Mouse (Mus musculus) neural tube, embryonic 12.5 days (tissue): ENCODE data around the gene Ppp1cb. TPM values are rescaled to one million over a fixed set of nuclear protein-coding genes. Genes with fewer than 3 reads are reported as not detected.
A peak's percentile ranks its signal among the peaks of the same experiment; 100 is the strongest.

Experiments used
- ATAC-seq: fragments of 200-750 bp; cut with Nextera tagmentation; 2 replicates; pipeline ENCODE4 v1.8.0; 2017; ENCODE audit warnings: low read depth, mild to moderate bottlenecking, moderate TSS enrichment, moderate library complexity; ENCODE audit not compliant: low FRiP score
- H3K27ac ChIP-seq: fragments of 300-500 bp; sonication (generic); 2 replicates; pipeline ENCODE4 v1.5.1; 2016
- H3K27me3 ChIP-seq: fragments of 300-500 bp; sonication (generic); replicated peaks from 2 replicates; pipeline ENCODE4 v1.6.1; 2016; ENCODE audit warnings: mild to moderate bottlenecking
- H3K36me3 ChIP-seq: fragments of 300-500 bp; sonication (generic); 2 replicates; pipeline ENCODE4 v1.6.1; 2016; ENCODE audit warnings: mild to moderate bottlenecking
- H3K4me1 ChIP-seq: fragments of 300-500 bp; sonication (generic); 2 replicates; pipeline ENCODE4 v1.6.1; 2016
- H3K4me2 ChIP-seq: fragments of 300-500 bp; sonication (generic); replicated peaks from 2 replicates; pipeline ENCODE4 v1.6.1; 2016; ENCODE audit warnings: mild to moderate bottlenecking
- H3K4me3 ChIP-seq: fragments of 300-500 bp; sonication (generic); 2 replicates; pipeline ENCODE4 v1.5.1; 2016
- H3K9ac ChIP-seq: fragments of 300-500 bp; sonication (generic); 2 replicates; pipeline ENCODE4 v1.6.1; 2016; ENCODE audit warnings: mild to moderate bottlenecking
- H3K9me3 ChIP-seq: fragments of 300-500 bp; sonication (generic); 2 replicates; pipeline ENCODE4 v1.6.1; 2016; ENCODE audit warnings: mild to moderate bottlenecking
- WGBS: fragments of 180-500 bp; shearing (Covaris S2); methylation state at CpG from one replicate; pipeline ENCODE4 v1.1.7; 2016; 5-methylcytosine and 5-hydroxymethylcytosine counted together
- polyA plus RNA-seq: library from polyadenylated mRNA; unstranded; fragments of >200 nt; fragmentation: Nextera tagmentation; extraction: Ambion mirVana; gene quantifications from 2 replicates; pipeline ENCODE4 v1.2.1, GENCODE M21; 2016

The Ppp1cb gene
- 201 and 218 TPM in 2 replicates for polyA plus RNA-seq

DNA sequence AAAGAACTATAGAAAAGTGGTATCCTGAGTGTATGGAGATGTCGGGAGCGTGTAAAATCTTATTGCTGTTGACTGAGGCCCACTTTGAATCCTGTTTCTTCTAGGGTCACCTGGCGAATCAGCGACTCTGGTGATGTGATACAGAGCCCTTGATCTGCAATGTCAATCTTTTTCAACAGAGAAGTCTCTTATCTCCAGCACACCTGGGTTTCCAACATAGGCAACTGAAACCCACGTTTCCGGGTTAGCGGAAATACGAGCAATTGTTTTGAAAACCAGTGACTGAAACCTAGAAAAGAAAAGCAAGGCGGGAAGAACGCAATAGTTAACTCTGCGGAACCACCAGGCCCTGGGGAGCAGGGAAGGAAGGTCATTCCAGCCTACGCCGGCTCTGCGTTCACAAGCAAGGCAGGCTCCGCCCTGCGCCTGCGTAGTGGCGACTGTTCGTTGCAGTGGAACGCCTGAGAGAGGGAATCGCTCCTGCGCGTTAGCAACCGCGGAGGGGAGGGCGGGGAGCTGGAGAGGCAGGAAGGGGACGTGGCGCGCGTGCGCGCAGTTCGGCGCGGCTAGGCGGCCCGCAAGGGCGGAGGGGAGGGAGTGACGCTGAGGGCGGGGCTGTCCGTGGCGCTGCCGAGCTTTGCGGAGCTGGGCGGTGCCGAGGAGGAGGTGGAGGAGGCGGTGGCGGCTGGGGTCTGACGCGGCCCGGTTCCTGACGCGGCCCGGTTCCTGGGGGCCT is at the start of gene Ppp1cb:
Ppp1cb (plus strand) TSS at position 436 of the 736 bp plus-strand sequence.
- Histone ChIP-seq H3K4me2 (peak within 1 kb of the TSS; percentile 67), H3K27me3 (no peaks in the 10 kb centered on the region)
- WGBS = 1% methylated on average over 46 of the region's 54 CpGs

DNA sequence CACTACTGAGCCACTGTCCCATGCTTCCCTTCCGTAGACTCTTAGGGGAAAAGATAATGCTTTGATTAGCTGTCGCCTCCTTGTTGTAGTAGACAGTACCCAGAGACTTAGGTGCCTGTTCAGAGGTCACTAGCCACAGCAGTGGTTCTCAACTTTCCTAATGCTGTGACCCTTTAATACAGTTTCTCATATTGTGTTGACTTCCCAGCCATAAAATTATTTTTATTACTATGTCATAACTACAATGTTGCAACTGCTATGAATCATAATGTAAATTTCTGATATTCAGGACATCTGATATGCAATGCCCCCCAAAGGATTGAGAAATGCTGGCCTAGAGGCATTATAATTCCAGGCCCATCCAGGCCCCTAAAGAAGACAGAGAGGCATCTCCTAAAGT is 48.9 kb upstream of the Ppp1cb start:
- Histone ChIP-seq H3K36me3 (no peaks in the 10 kb centered on the region), H3K9me3 (no peaks in the 10 kb centered on the region), H3K9ac (no peak overlapping the region), H3K4me1 (no peaks in the 10 kb centered on the region), H3K27me3 (no peaks in the 10 kb centered on the region), H3K27ac (no peak overlapping the region), H3K4me2 (no peak overlapping the region), H3K4me3 (no peak overlapping the region)
- no peak for ATAC-seq
- WGBS = 86% methylated on average over 2 of the region's 2 CpGs

More for the DNA sequence above, at the start of gene Ppp1cb:
- Histone ChIP-seq H3K27ac (peak within 1 kb of the TSS; percentile 99), H3K9ac (peak within 1 kb of the TSS; percentile 99), H3K4me3 (peak within 1 kb of the TSS; percentile 96), H3K4me1 (peaks cover 10% of the 10 kb centered on the region; the same call in 1 of the 2 replicates), H3K36me3 (no peaks in the 10 kb centered on the region), H3K9me3 (no peaks in the 10 kb centered on the region)
- peak; percentile 98 for ATAC-seq

DNA sequence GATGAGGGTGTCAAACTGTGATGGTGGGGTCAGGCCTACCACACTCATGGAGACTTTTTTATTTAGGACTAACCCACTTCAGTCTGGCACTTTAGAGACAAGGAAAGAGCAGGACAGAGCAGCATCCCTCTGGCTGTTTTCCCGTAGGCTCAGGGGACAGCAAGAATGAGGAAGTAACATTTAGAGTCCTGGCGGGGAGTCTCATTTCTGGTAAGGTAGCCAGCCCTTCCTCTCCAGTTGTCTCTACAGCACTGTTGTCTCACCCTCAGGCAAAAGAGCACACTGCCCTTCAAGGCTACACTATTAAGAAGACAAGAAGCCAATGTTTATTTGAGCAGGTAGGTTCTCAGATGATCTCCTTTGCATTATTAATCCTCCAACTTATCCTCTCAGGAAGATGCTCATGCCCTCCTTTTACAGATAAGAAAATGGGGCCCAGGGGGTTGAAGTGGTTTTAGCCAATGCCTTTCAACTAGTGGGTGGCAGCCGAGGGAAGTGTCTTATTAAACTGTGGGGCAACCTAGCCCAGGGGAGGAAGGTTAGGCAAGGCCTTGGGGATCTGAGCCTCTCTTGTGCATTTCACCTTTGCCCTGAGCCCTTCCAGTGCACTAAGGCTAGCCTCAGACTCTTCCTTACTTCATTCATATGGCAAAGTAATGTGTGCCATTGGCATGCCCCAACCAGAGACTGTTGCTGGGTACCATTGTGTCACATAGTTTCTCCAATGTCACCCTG is 47.5 kb upstream of the Ppp1cb start:
- Histone ChIP-seq H3K4me2 (no peak overlapping the region), H3K4me3 (no peak overlapping the region), H3K9me3 (no peaks in the 10 kb centered on the region), H3K27ac (no peak overlapping the region), H3K9ac (no peak overlapping the region), H3K4me1 (no peaks in the 10 kb centered on the region), H3K36me3 (no peaks in the 10 kb centered on the region), H3K27me3 (no peaks in the 10 kb centered on the region)
- 82% methylated on average over 3 of the region's 3 CpGs for WGBS
- ATAC-seq = no peak

DNA sequence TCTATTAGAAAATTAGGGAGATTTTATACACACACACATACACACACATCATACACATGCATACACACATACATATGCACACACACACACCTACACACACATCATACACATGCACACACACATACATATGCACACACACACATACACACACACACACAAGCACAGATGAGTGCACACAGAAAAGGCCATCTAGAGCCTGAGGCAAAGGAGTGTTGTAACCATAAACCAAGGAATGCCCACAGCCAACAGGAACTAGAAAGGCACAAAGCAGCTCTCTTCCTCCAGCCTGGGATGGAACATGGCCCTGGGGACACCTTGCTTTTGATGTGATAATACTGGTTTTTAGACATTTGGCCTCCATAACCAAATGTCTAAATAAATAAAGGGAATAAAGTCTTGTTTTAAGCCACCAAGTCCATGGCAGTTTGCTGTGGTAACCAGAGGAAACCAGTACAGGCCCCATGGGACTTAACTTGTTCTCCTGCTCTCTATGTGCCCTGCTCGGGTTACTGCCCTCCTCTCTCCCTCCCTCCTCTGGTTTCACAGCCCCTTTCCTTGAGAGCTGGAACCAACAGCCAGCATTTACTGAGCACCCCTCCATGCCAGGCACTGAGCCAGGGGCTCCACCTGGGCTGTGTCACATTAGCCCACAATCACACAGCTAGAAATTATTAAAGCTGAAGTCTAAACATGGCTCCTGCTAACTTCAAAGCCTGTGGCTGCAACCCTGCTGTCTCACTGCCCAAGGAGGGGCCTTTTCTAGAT is 46.3 kb upstream of the Ppp1cb start:
- ATAC-seq = no peak
- no peak overlapping the region for H3K4me3 ChIP-seq
- H3K36me3 ChIP-seq = no peaks in the 10 kb centered on the region
- no peak overlapping the region for H3K27ac ChIP-seq
- H3K27me3 ChIP-seq = no peaks in the 10 kb centered on the region
- WGBS = 25% methylated on average over 1 of the region's 1 CpGs
- no peak overlapping the region for H3K4me2 ChIP-seq
- no peaks in the 10 kb centered on the region for H3K4me1 ChIP-seq
- H3K9ac ChIP-seq = no peak overlapping the region
- no peaks in the 10 kb centered on the region for H3K9me3 ChIP-seq

DNA sequence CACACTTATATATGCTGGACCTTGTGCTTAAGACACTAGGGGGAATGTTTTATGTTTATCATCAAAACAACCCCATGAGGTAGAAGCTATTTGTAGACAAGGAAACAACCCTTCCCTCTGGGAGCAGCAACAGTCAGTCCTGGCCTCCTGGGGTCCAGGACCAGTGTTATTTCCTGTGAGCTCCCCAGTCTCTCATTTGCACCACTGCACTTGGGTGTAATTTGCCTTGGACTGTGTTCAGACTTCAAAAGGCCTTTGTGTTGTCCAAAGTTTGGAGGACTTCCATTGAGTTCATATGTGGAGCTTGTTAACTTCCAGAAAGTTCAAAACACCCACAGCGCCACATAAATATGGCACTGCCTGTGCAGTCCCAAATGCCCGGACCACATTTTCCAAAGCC is 45.6 kb upstream of the Ppp1cb start:
- Histone ChIP-seq H3K9ac (no peak overlapping the region), H3K36me3 (no peaks in the 10 kb centered on the region), H3K27me3 (no peaks in the 10 kb centered on the region), H3K4me2 (no peak overlapping the region), H3K4me3 (no peak overlapping the region), H3K27ac (no peak overlapping the region), H3K9me3 (no peaks in the 10 kb centered on the region), H3K4me1 (no peaks in the 10 kb centered on the region)
- 51% methylated on average over 2 of the region's 2 CpGs for WGBS
- ATAC-seq = no peak

DNA sequence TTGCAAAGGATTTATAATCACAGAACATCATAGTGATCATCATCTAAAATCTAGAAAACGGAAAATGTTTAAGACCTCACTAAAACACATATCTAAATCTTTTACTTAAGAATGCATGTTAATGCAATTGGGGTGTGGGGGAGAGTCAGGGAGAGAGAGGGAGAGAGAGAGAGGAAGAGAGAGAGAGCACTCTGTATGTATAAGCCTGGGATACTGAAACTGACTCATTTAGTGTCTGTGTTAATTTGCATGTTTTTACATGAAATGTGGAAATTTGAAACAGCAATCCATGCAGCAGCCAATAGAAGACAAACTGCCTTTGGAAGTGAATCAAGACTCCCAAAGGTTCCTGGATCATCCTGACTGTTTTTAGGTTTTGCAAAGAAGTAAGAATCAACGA is 45.1 kb upstream of the Ppp1cb start:
- 65% methylated on average over 2 of the region's 2 CpGs for WGBS
- Histone ChIP-seq H3K9me3 (no peaks in the 10 kb centered on the region), H3K4me3 (no peak overlapping the region), H3K27me3 (no peaks in the 10 kb centered on the region), H3K4me1 (no peaks in the 10 kb centered on the region), H3K27ac (no peak overlapping the region), H3K4me2 (no peak overlapping the region), H3K36me3 (no peaks in the 10 kb centered on the region), H3K9ac (no peak overlapping the region)
- no peak for ATAC-seq

DNA sequence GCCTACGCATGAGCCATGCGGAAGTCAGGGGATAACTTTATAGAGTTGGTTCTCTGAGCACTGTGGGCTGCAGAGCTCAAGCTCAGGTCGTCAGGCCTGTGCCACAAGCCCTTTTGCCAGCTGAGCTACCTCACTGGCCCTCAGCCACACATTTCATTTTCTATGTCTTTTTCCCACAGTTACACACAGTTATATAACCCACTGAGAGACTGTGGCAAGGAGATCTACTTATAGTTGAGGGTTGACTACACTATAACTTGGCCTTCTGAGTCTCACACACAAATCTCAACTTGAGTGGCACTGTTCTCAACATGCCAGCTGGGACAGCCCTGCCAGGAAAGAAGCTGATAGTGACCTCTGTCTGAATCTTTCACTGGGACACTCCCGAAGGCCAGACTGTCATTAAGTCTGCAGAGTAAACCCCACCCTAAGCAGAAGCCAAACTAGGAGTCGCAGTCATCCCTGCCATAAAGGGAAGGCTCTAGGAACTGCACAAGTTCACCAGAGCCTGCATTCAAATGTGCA is 44.1 kb upstream of the Ppp1cb start:
- no peak overlapping the region for H3K4me3 ChIP-seq
- H3K4me1 ChIP-seq = no peaks in the 10 kb centered on the region
- H3K9ac ChIP-seq = no peak overlapping the region
- no peaks in the 10 kb centered on the region for H3K9me3 ChIP-seq
- H3K27me3 ChIP-seq = no peaks in the 10 kb centered on the region
- no peak overlapping the region for H3K27ac ChIP-seq
- H3K36me3 ChIP-seq = no peaks in the 10 kb centered on the region
- 63% methylated on average over 5 of the region's 5 CpGs for WGBS
- H3K4me2 ChIP-seq = no peak overlapping the region
- no peak for ATAC-seq

DNA sequence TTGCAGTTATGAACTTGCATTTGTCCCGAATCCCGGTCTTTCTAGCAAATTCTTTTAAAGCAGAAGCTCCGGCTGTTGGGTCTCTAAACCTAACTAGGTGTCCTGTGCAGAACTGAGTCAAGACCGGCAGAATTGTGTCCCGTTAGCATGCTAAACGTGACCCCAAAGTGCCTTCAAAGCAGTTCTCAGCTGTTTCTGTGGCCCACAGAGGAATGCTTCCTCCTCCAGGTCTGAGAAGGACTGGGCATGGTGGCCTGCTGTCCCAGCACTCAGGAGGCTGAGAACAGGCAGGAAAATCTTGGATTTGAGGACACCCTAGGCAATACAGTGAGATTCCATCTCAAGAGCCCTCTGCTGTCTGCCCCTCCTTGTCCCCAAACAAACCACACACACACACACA is 43.1 kb upstream of the Ppp1cb start:
- no peaks in the 10 kb centered on the region for H3K4me1 ChIP-seq
- H3K27ac ChIP-seq = no peak overlapping the region
- no peaks in the 10 kb centered on the region for H3K27me3 ChIP-seq
- H3K9me3 ChIP-seq = no peaks in the 10 kb centered on the region
- no peak overlapping the region for H3K4me3 ChIP-seq
- ATAC-seq = no peak
- no peaks in the 10 kb centered on the region for H3K36me3 ChIP-seq
- H3K9ac ChIP-seq = no peak overlapping the region
- WGBS = 87% methylated on average over 6 of the region's 6 CpGs
- H3K4me2 ChIP-seq = no peak overlapping the region

DNA sequence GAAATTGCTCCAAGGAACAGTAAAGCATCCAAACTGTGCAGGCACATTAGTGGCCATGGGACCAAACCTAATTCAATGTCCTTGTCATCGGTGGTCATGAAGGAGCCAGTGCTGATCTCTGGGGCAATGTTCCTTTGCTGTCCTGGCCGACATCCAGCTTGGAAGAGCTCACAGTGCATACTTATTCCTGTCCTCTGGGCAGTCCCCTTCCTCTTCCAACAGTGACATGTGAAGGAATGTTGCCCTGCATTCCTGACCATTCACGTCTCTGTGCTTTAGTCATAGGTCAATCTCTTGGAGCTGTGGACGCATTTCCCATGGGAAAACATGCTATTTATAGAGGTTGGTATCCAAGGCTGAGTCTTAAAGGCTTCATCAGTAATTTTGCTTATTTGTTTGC is 41.8 kb upstream of the Ppp1cb start:
- no peak for ATAC-seq
- WGBS = 66% methylated on average over 4 of the region's 4 CpGs
- H3K4me3 ChIP-seq = no peak overlapping the region
- no peaks in the 10 kb centered on the region for H3K27me3 ChIP-seq
- no peak overlapping the region for H3K9ac ChIP-seq
- H3K4me1 ChIP-seq = no peaks in the 10 kb centered on the region
- no peaks in the 10 kb centered on the region for H3K9me3 ChIP-seq
- H3K27ac ChIP-seq = no peak overlapping the region
- no peaks in the 10 kb centered on the region for H3K36me3 ChIP-seq
- no peak overlapping the region for H3K4me2 ChIP-seq

DNA sequence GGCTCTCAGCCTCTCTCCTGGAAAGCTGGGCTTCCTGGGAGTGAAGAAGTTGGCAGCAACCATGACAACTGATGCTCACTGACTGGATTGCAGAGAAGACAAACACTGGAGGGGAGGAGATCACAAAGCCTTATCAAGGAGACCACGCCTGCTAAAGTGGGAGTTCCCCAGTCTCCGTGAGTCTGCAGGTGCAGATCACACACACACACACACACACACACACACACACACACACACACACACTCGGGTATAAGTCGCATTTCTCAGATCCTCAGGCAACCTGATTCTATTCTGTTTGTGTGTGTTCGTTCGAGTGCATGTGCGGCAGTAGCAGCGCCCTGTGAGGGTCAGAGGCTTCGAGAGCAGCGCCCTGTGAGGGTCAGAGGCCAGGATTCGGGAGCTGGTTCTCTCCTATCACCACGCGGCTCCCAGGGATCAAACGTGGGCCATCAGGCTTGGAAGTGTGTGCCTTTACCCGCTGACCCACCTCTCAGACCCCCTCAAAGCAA is 36.5 kb upstream of the Ppp1cb start:
- H3K27me3 ChIP-seq = no peaks in the 10 kb centered on the region
- H3K4me2 ChIP-seq = 0 out of 2 replicates have a peak overlapping the region, but pooled peaks have one; percentile 18

DNA sequence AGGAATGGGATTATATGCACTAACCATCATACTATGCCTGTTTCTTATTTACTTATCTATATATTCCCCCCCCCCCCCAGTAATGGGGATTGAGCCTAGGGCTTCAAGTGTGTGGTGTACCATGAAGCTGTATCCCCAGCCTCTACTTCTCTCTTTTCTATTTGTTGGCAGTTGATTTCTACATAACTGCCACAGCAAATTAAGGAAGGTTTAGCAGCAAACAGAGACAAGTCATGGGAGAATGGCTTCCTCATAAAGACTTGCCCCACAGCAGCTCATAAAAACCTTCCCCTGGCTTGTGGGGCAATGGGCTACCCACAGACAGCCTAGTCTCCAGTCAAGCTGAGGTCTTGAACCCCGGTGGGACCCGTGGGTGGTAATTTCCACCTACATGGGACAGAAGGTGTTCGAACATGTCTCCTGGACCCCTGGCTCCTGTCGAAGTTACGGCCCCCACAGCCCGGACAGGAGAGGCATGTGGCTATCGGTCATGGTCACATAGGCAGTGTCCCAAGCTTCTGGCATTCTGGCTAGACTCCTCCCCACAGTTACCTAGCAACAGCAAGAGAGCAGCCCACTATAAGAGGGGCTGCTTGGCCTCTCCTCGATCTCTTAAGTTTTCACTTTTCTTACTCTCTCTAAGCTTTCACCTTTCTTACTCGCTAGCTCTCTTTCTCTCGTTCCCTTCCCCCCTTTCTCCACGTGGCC is 35.1 kb upstream of the Ppp1cb start:
- WGBS = 32% methylated on average over 11 of the region's 11 CpGs
- no peak for ATAC-seq
- Histone ChIP-seq H3K9me3 (no peaks in the 10 kb centered on the region), H3K27ac (no peak overlapping the region), H3K27me3 (no peaks in the 10 kb centered on the region), H3K4me1 (0 out of 2 replicates have a peak, but pooled peaks cover 10% of the 10 kb centered on the region), H3K36me3 (no peaks in the 10 kb centered on the region), H3K9ac (no peak overlapping the region), H3K4me3 (no peak overlapping the region), H3K4me2 (peak overlapping the region; percentile 28)

More for the DNA sequence above, 36.5 kb upstream of the Ppp1cb start:
- H3K4me1 ChIP-seq = 0 out of 2 replicates have a peak, but pooled peaks cover 10% of the 10 kb centered on the region
- H3K9ac ChIP-seq = no peak overlapping the region
- 32% methylated on average over 15 of the region's 15 CpGs for WGBS
- H3K4me3 ChIP-seq = no peak overlapping the region
- no peaks in the 10 kb centered on the region for H3K9me3 ChIP-seq
- no peaks in the 10 kb centered on the region for H3K36me3 ChIP-seq
- H3K27ac ChIP-seq = no peak overlapping the region
- ATAC-seq = no peak
